Mouse (Mus musculus): ENCODE measurements around the gene Tap1.
"Not testable (repeated sequence)": the region's sequence is repeated elsewhere in the genome, so short reads cannot be mapped to it uniquely, and the experiment has no call there.

The Tap1 gene

DNA sequence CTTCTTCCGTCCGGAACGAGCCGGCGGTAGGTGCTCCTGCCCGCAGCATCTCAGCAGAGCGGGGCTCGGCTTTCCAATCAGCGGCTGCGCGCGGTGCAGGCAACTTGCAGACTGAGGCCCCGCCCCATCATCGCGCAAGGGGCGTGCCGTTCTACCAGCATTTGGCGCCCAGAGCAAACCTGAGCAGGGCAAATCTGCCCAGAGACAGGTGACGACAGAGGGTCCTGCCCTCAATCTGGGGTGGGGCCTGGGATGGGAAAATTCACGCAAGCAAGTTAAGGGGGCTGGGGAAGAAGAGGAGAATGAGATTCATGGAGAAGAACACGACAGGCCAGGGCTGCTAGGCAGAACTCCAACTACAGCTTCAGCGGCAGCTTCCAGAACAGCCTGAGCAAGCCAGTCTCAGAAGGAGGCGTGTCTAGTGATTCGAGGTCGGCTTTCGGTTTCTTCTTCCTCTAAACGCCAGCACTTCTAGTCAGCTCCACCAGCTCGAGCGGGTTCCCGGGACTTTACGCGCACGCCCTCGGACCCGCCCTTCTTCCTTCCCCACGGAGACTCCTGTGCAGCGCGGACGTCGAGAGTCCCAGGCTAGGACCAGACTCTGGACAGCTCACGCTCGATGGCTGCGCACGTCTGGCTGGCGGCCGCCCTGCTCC, at the start of gene Tap1, which contains the start of gene Psmb9:
Tap1 (plus strand) TSS at position 293 of the 656 bp plus-strand sequence.
Psmb9 (minus strand) TSS at position 504 of the 656 bp plus-strand sequence.
- peak; percentile 97 for DNase-seq (ENCODE audit: low read depth, low spot score)

- no peak for DNase-seq (ENCODE audit: low read depth, low spot score)
Measured at GRCm38 (mm10) chr17:34137601-34138000, 49.8 kb upstream of the Tap1 start.

DNA sequence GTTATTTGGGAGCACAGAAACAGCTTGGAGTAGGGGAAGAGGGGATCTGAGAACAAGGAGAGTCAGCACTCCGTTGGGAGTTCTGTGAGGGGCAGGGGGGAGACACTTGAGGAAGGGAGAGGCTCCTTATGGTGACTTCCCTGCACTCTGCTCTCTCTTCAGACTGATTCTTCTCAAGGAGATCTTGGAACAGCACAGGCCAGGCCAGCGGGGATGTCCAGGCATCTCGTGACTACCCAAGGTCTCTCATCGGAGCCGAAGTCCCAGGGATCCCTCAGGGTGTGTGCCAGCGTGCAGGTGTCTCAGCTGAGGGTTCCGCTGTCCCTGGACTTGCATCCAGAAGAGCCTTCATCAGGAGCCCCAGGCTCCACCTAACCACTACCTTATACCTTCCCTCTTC, 48.7 kb upstream of the Tap1 start:
- no peak for DNase-seq (ENCODE audit: low read depth, low spot score)

- DNase-seq (ENCODE audit: low read depth, low spot score) = peak; percentile 52
Measured at GRCm38 (mm10) chr17:34139416-34139815, 47.9 kb upstream of the Tap1 start.

DNA sequence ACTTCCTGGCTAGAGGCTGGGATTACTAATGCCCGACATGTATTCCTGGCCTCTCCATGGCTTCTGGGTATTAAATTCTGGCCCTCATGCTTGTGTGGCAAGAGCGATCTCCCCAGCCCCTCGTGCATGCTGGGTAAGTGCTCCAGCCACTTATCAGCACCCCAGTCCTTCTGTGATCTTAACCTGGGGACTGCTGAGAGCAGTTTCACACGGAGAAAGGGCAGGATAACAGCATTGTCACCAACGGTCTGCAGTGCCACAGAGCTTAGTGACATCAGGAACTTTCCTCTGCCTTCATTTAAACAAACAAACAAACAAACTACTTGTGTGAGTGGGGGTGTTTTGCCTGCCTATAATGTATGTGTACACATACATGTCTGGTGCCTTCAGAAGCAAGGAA, 47.1 kb upstream of the Tap1 start:
- DNase-seq (ENCODE audit: low read depth, low spot score) = no peak

- DNase-seq (ENCODE audit: low read depth, low spot score) = peak; percentile 66
Measured at GRCm38 (mm10) chr17:34141448-34141847, 45.9 kb upstream of the Tap1 start.

- DNase-seq (ENCODE audit: low read depth, low spot score) = no peak
Measured at GRCm38 (mm10) chr17:34142456-34143010, 44.8 kb upstream of the Tap1 start.

- peak; percentile 63 for DNase-seq (ENCODE audit: low read depth, low spot score)
Measured at GRCm38 (mm10) chr17:34143033-34143432, 44.3 kb upstream of the Tap1 start, which contains the start of gene H2-DMb2. TSS of gene H2-DMb2 (plus strand) at chr17:34143307.

- no peak for DNase-seq (ENCODE audit: low read depth, low spot score)
Measured at GRCm38 (mm10) chr17:34143461-34143860, 43.9 kb upstream of the Tap1 start.

GRCm38 (mm10) chr17:34144221-34144620, 43.1 kb upstream of the Tap1 start:
- not testable (repeated sequence) for DNase-seq (ENCODE audit: low read depth, low spot score)

- DNase-seq (ENCODE audit: low read depth, low spot score) = no peak
Measured at GRCm38 (mm10) chr17:34144960-34145371, 42.4 kb upstream of the Tap1 start.

DNA sequence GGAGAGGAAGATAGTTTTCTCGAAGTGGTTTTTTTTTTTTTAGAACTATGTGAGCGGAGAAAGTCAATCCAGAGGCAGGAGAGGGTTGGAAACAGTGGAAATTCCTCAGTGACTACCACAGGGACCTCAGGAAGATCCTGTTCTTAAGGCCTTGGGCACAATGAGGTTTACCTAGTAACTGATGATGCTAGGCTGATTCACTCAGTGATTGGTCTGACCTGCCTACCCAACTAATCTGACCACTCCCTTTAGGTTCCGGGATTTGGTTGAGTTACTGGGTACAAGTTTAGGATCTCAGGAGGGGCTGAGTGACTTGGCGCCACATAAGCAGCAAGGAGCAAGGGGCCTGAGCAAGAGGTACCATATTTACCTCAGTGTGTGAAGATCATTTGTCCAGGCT, 34.4 kb upstream of the Tap1 start, which contains the start of gene H2-DMb1:
H2-DMb1 (plus strand) TSS at position 150 of the 400 bp plus-strand sequence.
- DNase-seq (ENCODE audit: low read depth, low spot score) = peak; percentile 94

GRCm38 (mm10) chr17:34155534-34155933, 31.8 kb upstream of the Tap1 start:
- DNase-seq (ENCODE audit: low read depth, low spot score) = no peak

DNA sequence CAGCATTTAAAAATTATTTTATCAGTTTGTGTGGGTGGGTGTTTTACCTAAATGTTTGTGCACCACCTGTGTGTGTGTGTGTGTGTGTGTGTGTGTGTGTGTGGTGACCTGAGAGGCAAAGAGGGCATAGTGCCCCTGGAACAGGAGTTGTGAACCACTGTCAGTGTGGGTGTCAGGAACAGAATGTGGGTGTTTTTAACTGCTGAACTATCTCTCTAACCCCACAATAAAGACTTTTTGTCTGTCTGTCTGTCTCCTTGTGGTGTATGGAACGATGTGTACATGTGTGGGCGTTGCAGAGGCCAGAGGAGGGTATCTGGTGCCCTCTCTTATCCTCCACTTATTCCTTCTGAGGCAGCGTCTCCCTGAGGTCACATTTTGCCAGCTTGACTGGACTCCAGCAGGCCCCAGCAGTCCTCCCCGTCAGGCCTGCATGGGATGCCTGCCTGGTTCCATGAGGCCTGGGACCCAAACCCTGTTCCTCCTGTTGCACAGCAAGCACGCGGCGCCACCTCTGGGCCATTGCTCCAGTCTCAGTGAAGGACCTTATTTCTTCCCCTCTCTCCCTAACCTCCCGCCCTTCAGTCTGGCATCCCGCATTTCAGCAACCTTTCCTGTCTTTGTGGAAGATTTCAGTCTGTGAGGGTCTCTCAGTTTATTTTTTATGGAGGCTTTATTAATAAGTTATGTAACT, 23.0 kb upstream of the Tap1 start:
- DNase-seq (ENCODE audit: low read depth, low spot score) = peak; percentile 23

DNA sequence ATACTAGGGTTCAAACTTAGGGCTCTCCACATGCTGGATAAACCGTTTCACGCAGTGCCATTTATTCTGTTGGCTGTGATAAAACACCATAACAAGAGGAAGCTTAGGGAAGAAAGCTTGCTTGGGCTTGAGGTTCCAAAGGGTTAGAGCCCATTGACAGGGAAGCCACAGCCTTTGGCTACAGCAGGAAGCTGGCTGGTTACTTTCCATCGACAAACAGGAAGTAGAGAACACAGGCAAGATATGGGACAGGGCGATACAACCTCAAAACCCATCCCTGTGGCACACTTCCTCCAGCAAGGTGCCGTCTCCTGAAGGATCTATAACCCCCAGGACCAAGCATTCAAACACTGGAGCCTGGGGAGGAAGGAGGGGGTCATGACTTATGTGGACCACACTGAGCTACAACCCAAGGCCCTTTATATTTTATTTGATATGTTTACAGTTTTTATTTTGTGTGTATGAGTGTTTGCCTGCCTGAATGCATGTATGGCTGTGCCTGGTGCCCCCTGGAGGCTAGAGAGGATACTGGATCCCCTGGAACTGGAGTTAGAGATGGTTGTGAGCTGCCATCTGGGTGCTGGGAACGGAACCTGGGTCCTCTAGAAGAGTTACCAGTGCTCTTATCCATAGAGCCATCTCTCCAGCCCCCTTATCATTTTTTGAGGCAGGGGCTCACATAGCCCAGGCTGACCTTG, 22.2 kb upstream of the Tap1 start:
- no peak for DNase-seq (ENCODE audit: low read depth, low spot score)

DNA sequence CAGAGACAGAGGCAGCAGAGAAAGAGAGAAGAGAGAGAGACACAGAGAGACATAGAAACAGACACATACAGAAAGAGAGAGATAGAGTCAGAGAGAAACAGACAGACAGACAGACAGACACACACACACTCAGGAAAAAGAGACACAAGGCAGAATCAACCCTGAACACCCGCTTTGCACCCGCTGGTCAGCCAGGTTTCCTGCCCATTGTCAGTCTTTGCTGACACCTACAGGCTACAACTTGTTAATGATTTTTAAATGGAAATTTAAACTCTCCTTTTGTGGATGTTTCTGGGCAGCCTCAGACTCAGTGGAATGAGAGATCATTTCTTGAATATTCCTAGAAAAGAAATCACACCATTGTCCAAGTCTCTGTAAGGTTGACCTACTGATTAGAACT, 18.1 kb upstream of the Tap1 start:
- peak; percentile 60 for DNase-seq (ENCODE audit: low read depth, low spot score)

GRCm38 (mm10) chr17:34170487-34170876, 16.9 kb upstream of the Tap1 start:
- DNase-seq (ENCODE audit: low read depth, low spot score) = no peak

DNA sequence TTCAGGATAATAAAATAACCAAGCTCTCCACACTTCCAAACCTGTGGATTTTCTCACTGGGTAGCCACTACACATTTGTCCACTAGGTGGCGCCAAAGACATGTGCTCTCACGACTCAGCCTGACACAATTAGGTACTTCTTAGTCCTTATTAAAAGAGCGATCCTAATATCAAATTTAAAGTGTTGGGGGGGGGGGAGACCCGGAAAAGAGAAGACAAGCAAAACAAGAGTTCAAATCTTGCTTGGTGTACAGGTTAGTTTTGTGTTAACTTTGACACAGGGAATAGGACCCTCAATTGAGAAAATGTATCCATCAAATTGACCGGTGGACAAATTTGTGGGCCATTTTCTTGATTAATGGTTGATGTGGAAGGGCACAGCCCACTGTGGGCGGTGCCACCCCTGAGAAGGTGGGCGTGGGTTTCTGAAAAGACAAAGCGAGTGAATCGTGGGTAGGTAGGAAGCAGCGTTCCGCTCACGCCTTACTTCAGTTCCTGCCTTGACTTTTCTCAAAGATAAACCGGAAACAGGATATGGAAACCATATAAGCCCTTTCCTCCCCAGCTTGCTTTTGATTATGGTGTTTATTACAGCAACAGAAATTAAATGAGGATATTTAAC, 16.4 kb upstream of the Tap1 start:
- DNase-seq (ENCODE audit: low read depth, low spot score) = peak; percentile 85

DNA sequence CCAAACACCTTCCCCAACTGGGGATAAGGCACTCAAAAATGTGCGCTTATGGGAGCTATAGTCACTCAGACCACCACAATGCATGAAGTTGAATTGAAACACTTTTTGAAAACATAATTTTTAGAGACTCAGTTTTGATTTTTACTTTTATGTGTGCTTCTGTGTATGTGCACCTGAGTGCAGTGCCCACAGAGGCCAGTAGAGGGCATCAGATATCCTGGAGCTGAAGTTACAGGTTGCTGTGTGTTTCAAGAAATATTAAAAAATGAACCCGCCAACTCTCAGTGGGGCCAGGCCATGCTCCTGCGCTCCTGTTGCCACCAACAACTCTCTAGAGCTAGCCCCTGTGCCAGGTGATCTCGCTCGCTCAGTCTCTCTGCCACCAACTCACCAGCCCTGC, 14.8 kb upstream of the Tap1 start:
- DNase-seq (ENCODE audit: low read depth, low spot score) = no peak

- no peak for DNase-seq (ENCODE audit: low read depth, low spot score)
Measured at GRCm38 (mm10) chr17:34174075-34174474, 13.3 kb upstream of the Tap1 start.

DNA sequence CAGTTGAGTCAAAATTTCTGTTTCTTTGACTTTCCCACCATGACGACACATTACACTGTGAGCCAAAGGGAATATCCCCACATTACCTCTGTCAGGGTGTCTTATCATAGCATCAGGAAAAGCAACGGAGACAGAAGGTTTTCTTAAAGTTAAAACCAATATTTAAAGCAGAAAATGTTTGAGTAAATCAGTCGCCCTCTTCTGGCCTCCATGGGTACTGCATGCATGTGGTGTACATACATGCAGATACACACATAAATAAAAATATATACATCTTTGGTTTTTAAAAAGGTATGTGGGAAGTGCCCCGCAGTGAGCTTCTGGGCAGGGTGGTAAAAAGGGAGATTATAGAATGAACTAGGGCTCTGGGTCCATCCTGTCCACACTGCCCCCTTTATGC, 10.2 kb upstream of the Tap1 start:
- DNase-seq (ENCODE audit: low read depth, low spot score) = no peak

GRCm38 (mm10) chr17:34179019-34179418, 8.3 kb upstream of the Tap1 start:
- DNase-seq (ENCODE audit: low read depth, low spot score) = no peak

Data from brain, adult 2 months (tissue).